Mouse (Mus musculus) heart, embryonic 15.5 days (tissue): ENCODE results near the gene Slc22a23. TPM values are rescaled to one million over a fixed set of nuclear protein-coding genes. Genes with fewer than 3 reads are reported as not detected.

Experiments used
- ATAC-seq: fragments of 200-750 bp; cut with Nextera tagmentation; replicated peaks from 2 replicates; pipeline ENCODE4 v1.8.0; 2017; ENCODE audit warnings: low read depth, moderate TSS enrichment; ENCODE audit not compliant: insufficient number of reproducible peaks, insufficient read depth, low FRiP score
- H3K27ac ChIP-seq: fragments of 300-500 bp; sonication (generic); 2 replicates; pipeline ENCODE4 v1.5.1; 2015; ENCODE audit warnings: mild to moderate bottlenecking, inconsistent platforms
- H3K27me3 ChIP-seq: fragments of 300-500 bp; sonication (generic); 2 replicates; pipeline ENCODE4 v1.6.1; 2015; ENCODE audit warnings: inconsistent platforms
- H3K36me3 ChIP-seq: fragments of 300-500 bp; sonication (generic); 2 replicates; pipeline ENCODE4 v1.6.1; 2015; ENCODE audit warnings: mild to moderate bottlenecking, inconsistent platforms
- H3K4me1 ChIP-seq: fragments of 300-500 bp; sonication (generic); replicated peaks from 2 replicates; pipeline ENCODE4 v1.6.1; 2015; ENCODE audit warnings: inconsistent platforms
- H3K4me2 ChIP-seq: fragments of 300-500 bp; sonication (generic); 2 replicates; pipeline ENCODE4 v1.6.1; 2015; ENCODE audit warnings: inconsistent platforms, mild to moderate bottlenecking, moderate library complexity
- H3K4me3 ChIP-seq: fragments of 300-500 bp; sonication (generic); 2 replicates; pipeline ENCODE4 v1.5.1; 2015; ENCODE audit warnings: mild to moderate bottlenecking, inconsistent platforms
- H3K9ac ChIP-seq: fragments of 300-500 bp; sonication (generic); 2 replicates; pipeline ENCODE4 v1.6.1; 2015; ENCODE audit warnings: mild to moderate bottlenecking, inconsistent platforms
- H3K9me3 ChIP-seq: fragments of 300-500 bp; sonication (generic); replicated peaks from 2 replicates; pipeline ENCODE4 v1.6.1; 2016; ENCODE audit warnings: inconsistent platforms
- WGBS: fragments of 180-500 bp; shearing (Covaris S2); methylation state at CpG from one replicate; pipeline ENCODE4 v1.1.7; 2015; ENCODE audit warnings: mixed read lengths; 5-methylcytosine and 5-hydroxymethylcytosine counted together
- polyA plus RNA-seq: library from polyadenylated mRNA; unstranded; fragments of >200 nt; fragmentation: Nextera tagmentation; extraction: Ambion mirVana; gene quantifications from 2 replicates; pipeline ENCODE4 v1.2.1, GENCODE M21; 2015

The Slc22a23 gene
- polyA plus RNA-seq, 1 experiment from 2014 or later = 2.5 TPM

- H3K4me1 ChIP-seq = peaks cover 23% of the 10 kb centered on the region
- H3K36me3 ChIP-seq = no peaks in the 10 kb centered on the region
- no peaks in the 10 kb centered on the region for H3K9me3 ChIP-seq
- H3K27ac ChIP-seq = no peak overlapping the region
- no peak overlapping the region for H3K4me3 ChIP-seq
- H3K27me3 ChIP-seq = no peaks in the 10 kb centered on the region
- H3K9ac ChIP-seq = no peak overlapping the region
- ATAC-seq = no peak
- H3K4me2 ChIP-seq = no peak overlapping the region
- 88% methylated on average over 2 of the region's 2 CpGs for WGBS
These were observed 67.4 kb downstream of the Slc22a23 start for GRCm38 (mm10) chr13:34277611-34278010.

GRCm38 (mm10) chr13:34277001-34277400 lies 68.0 kb downstream of the Slc22a23 start:
- 50% methylated on average over 3 of the region's 3 CpGs for WGBS

DNA sequence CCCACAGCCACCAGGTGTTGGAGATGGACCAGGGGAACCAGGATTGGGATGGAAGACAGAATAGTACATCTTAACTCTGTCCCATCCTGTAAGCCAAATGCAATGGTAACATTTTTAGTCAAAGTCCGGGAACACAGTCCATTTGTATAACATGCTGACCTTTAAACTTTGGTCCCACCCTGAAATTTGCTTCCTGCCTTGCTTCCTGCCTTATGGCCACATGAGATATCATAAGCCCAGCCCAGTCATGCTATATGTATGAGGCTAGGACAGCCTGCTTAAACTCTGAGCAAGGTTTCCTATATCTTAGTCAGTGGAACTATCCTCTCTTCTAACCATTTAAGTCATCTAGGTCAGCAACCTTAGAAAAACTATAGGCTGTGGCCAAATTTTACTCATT lies 70.1 kb downstream of the Slc22a23 start:
- H3K9ac ChIP-seq = no peak overlapping the region
- H3K4me2 ChIP-seq = no peak overlapping the region
- no peak overlapping the region for H3K27ac ChIP-seq
- H3K4me1 ChIP-seq = peaks cover 21% of the 10 kb centered on the region
- no peaks in the 10 kb centered on the region for H3K27me3 ChIP-seq
- ATAC-seq = no peak
- H3K36me3 ChIP-seq = no peaks in the 10 kb centered on the region
- no peaks in the 10 kb centered on the region for H3K9me3 ChIP-seq
- 81% methylated on average over 1 of the region's 1 CpGs for WGBS
- no peak overlapping the region for H3K4me3 ChIP-seq

More at GRCm38 (mm10) chr13:34277001-34277400, 68.0 kb downstream of the Slc22a23 start:
- Histone ChIP-seq H3K27ac (no peak overlapping the region), H3K4me1 (peaks cover 28% of the 10 kb centered on the region), H3K4me2 (no peak overlapping the region), H3K27me3 (no peaks in the 10 kb centered on the region), H3K36me3 (no peaks in the 10 kb centered on the region), H3K4me3 (no peak overlapping the region), H3K9ac (no peak overlapping the region), H3K9me3 (no peaks in the 10 kb centered on the region)
- no peak for ATAC-seq

- Histone ChIP-seq H3K9me3 (no peaks in the 10 kb centered on the region), H3K36me3 (no peaks in the 10 kb centered on the region), H3K27me3 (no peaks in the 10 kb centered on the region), H3K4me2 (no peak overlapping the region), H3K4me3 (no peak overlapping the region), H3K27ac (no peak overlapping the region), H3K9ac (no peak overlapping the region), H3K4me1 (peaks cover 21% of the 10 kb centered on the region)
- ATAC-seq = no peak
- 99% methylated on average over 2 of the region's 2 CpGs for WGBS
These were observed 70.6 kb downstream of the Slc22a23 start for GRCm38 (mm10) chr13:34274417-34274816.

- Histone ChIP-seq H3K27ac (no peak overlapping the region), H3K4me1 (peaks cover 19% of the 10 kb centered on the region), H3K36me3 (no peaks in the 10 kb centered on the region), H3K9me3 (no peaks in the 10 kb centered on the region), H3K9ac (no peak overlapping the region), H3K4me2 (no peak overlapping the region), H3K4me3 (no peak overlapping the region), H3K27me3 (no peaks in the 10 kb centered on the region)
- 30% methylated on average over 8 of the region's 8 CpGs for WGBS
- ATAC-seq = no peak
These were observed 72.5 kb downstream of the Slc22a23 start for GRCm38 (mm10) chr13:34272275-34273054.

DNA sequence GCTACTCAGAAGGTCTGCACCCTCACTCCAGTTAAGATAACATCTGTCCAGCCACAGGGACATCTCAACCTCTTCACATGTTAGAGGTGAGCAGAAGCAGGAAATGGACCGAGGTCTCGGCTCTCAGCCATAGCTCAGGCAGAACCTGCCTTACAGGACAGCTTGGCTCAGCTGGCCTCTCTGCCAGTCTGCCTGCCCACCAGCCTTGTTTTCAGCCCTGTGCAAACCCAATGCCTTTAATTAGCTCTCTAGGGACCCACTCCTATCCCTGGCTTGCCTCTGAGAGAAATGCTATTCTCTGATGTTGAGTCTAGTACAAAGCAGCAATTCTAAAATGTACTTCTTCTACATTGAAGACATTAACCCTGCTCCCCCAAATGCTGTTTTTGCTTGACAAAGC lies 73.3 kb downstream of the Slc22a23 start:
- no peaks in the 10 kb centered on the region for H3K9me3 ChIP-seq
- H3K27me3 ChIP-seq = no peaks in the 10 kb centered on the region
- H3K27ac ChIP-seq = no peak overlapping the region
- H3K4me1 ChIP-seq = peaks cover 16% of the 10 kb centered on the region
- whole genome bisulfite sequencing = 65% methylated on average over 2 of the region's 2 CpGs
- H3K36me3 ChIP-seq = no peaks in the 10 kb centered on the region
- H3K4me2 ChIP-seq = no peak overlapping the region
- H3K9ac ChIP-seq = no peak overlapping the region
- H3K4me3 ChIP-seq = no peak overlapping the region
- no peak for ATAC-seq

- Histone ChIP-seq H3K9me3 (no peaks in the 10 kb centered on the region), H3K27me3 (no peaks in the 10 kb centered on the region), H3K36me3 (no peaks in the 10 kb centered on the region), H3K4me3 (no peak overlapping the region), H3K4me1 (peaks cover 16% of the 10 kb centered on the region), H3K9ac (no peak overlapping the region), H3K4me2 (no peak overlapping the region), H3K27ac (no peak overlapping the region)
- 82% methylated on average over 5 of the region's 5 CpGs for WGBS
- ATAC-seq = no peak
These were observed 73.9 kb downstream of the Slc22a23 start for GRCm38 (mm10) chr13:34270886-34271602.

GRCm38 (mm10) chr13:34269376-34269991 lies 75.5 kb downstream of the Slc22a23 start:
- Histone ChIP-seq H3K4me2 (no peak overlapping the region), H3K4me3 (no peak overlapping the region), H3K9me3 (no peaks in the 10 kb centered on the region), H3K36me3 (no peaks in the 10 kb centered on the region), H3K4me1 (peaks cover 16% of the 10 kb centered on the region), H3K27me3 (no peaks in the 10 kb centered on the region), H3K9ac (no peak overlapping the region), H3K27ac (no peak overlapping the region)
- 82% methylated on average over 2 of the region's 2 CpGs for WGBS
- no peak for ATAC-seq

DNA sequence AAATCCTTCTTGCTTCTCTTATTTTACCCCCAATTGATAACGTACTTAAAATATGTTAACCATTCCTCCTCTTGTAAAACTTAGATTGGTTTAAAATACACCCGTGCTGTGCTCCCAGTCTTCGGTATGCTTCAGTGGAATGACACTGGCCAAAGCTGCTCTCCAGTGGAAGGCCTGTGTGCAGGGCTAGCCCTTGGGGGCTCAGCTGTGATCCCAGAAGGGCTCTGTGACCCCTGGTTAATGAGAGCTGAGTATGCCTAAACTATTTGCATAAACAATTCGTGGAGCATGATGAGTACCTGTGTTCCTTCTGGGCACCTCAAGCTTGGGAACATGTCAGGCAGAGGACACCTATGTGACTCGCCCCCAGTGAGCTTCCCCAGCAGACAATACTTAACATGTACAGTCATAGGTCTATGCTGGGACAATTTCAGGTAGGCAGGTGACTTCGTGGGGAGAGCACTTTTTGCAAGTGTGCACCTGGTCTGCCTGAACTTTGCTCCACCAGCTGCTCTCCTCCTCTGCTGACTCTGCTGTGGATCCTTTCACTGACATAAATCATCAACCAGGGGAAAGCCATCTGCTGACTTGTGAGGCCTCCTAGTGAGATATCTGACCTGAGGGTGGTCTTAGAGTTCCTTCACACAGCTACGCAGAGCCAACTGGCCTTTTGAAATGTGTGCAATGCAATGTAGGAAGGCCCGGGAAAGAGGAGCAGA lies 77.9 kb downstream of the Slc22a23 start:
- no peak overlapping the region for H3K4me2 ChIP-seq
- no peak for ATAC-seq
- H3K36me3 ChIP-seq = no peaks in the 10 kb centered on the region
- H3K9ac ChIP-seq = no peak overlapping the region
- H3K27ac ChIP-seq = no peak overlapping the region
- no peaks in the 10 kb centered on the region for H3K27me3 ChIP-seq
- no peaks in the 10 kb centered on the region for H3K9me3 ChIP-seq
- peaks cover 7% of the 10 kb centered on the region for H3K4me1 ChIP-seq
- H3K4me3 ChIP-seq = no peak overlapping the region
- 80% methylated on average over 8 of the region's 8 CpGs for WGBS

GRCm38 (mm10) chr13:34266067-34266466 lies 78.9 kb downstream of the Slc22a23 start:
- H3K4me3 ChIP-seq = no peak overlapping the region
- H3K9ac ChIP-seq = no peak overlapping the region
- H3K9me3 ChIP-seq = no peaks in the 10 kb centered on the region
- no peaks in the 10 kb centered on the region for H3K36me3 ChIP-seq
- 90% methylated on average over 8 of the region's 8 CpGs for WGBS
- H3K4me2 ChIP-seq = no peak overlapping the region
- H3K4me1 ChIP-seq = no peaks in the 10 kb centered on the region
- no peak for ATAC-seq
- no peaks in the 10 kb centered on the region for H3K27me3 ChIP-seq
- H3K27ac ChIP-seq = no peak overlapping the region

GRCm38 (mm10) chr13:34265576-34265975 lies 79.4 kb downstream of the Slc22a23 start:
- no peak for ATAC-seq
- Histone ChIP-seq H3K4me3 (no peak overlapping the region), H3K36me3 (no peaks in the 10 kb centered on the region), H3K27ac (no peak overlapping the region), H3K4me1 (no peaks in the 10 kb centered on the region), H3K9me3 (no peaks in the 10 kb centered on the region), H3K27me3 (no peaks in the 10 kb centered on the region), H3K4me2 (no peak overlapping the region), H3K9ac (no peak overlapping the region)
- WGBS = 70% methylated on average over 5 of the region's 5 CpGs
